Mouse (Mus musculus) brain, adult 2 months (tissue): ENCODE measurements around the gene Smim4.

Experiments
- DNase-seq: peaks from one replicate; pipeline ENCODE4 v3.0.0; 2011; ENCODE audit warnings: low read depth, low spot score

The Smim4 gene

DNA sequence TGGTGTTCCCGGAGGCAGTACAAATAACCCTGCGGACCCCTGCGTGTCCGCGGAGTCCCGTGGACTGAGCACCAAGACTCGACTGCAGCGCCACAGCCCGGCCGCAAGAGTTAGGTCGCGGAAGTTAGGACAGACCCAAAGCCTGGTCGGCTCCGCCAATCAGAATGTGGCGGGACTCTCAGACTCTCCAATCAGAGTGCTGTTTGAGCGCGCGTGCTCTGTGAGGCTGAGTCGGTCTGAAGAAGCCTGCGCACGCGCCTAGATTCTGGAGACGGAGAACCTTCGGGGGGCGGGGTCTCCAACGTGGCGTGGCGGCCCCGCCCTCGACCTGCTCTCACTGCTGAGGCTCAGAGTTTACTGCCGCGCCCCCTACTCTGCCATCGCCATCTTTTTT lies at the start of gene Smim4:
TSS of gene Smim4 (minus strand) at position 131 of the 394 bp plus-strand sequence.
- peak; percentile 99 for DNase-seq

DNA sequence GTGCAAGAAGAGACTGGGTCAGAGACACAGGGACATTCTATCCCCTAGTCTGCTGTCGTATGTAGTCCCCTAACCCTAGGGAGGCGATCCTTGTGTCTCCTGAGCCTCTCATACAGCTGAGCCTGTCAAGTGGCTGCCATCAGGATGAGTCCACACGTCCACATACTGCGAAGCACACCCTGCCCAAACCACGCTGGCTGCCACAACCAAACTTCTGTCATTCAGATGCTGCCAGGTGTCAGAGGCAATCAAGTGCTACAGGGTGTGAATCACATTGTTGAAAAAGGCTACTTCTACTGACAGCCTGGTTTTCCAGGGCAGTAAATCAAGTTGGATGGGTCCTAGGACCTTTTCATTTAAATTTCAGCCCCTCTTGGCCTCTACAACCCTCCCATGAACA lies 49.0 kb upstream of the Smim4 start:
- DNase-seq, result no peak

DNA sequence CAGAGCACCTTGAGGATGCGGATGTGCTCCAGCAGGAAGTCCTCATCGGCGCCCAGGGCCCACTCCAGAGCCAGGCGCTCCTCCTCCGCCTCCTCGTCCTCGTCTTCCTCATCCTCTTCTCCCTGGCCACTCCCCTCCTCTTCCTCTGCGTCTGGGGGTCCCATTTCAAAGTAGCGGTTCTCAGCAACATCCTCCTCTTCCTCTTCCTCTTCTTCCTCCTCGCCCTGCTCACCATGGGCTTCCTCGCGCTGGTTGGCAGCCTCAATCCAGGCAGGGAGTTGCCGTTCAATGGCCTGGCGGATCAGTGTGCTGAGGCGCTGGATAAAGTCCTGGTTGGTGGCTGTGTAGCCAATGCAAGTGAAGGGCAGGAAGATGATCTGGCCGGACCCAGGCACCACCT lies 48.5 kb upstream of the Smim4 start:
- DNase-seq, result no peak

DNA sequence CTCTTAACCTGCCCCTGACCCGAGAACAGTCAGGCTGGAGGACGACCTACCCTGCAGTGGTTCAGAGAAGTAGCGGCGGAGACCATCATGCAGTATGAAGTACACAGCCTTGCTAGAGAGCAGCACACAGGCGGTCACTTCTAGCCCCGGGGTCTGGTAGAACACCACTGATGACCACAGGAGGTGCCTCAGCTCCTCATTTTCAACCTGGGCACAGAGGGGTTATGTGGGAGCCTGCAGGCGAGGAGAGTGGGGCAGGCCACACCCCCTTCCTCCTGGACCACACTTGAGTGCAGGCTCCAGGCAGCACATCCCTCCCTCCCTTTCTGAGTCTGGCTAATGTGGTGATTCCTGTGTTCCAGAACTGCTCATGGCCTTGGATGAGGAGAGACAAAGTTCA lies 44.8 kb upstream of the Smim4 start:
- no peak for DNase-seq

DNA sequence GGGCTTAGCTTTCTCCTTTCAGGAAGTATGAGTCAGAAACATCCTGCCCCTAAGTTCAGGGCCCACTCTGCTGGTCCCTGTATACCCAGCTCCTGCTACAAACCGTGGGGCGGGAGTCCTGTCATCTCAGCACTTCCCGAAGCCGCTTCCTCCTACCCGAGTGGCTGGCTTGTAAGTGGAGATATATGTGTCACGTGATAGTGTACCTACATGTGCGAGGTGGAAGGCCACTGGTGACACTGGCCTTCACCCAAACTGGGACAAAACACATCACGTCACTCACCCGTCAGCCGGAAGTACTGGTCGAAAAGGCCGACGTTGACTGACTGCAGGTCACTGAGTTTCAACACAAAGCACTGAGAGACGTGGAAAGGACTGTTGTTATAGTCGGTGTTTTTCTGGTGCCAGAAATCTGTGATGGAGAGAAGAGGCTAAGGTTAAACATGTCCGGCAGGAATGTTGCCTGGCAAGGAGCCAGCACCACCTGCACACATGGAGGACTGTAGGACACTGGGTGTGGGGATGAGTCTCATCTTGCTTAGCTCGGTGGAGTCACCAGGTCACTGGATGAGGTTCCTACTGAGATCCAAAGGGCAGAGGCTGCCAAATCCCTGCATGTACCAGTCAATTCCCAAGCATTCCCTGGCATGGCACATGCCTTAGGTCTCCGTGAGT lies 44.2 kb upstream of the Smim4 start:
- peak; percentile 79 for DNase-seq

DNA sequence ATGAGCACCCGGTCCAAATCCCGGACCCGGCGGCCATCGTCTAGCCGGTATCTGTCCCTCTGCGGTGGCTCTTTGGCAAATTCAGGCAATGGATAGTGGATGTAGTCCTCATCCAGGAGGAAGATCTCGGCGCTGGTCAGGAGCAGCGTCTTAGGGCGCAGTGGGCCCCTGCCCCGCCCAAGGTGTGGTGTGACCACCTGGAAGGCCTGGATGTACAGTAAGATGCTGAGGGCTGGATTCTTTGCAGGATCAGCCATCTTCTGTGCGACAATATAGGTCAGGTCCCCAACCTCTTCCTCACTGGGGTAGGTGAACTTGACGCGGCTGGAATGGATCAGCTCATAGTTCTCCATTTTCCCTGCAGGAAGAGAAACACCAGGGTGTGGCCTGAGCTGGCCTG lies 43.1 kb upstream of the Smim4 start:
- no peak for DNase-seq

DNA sequence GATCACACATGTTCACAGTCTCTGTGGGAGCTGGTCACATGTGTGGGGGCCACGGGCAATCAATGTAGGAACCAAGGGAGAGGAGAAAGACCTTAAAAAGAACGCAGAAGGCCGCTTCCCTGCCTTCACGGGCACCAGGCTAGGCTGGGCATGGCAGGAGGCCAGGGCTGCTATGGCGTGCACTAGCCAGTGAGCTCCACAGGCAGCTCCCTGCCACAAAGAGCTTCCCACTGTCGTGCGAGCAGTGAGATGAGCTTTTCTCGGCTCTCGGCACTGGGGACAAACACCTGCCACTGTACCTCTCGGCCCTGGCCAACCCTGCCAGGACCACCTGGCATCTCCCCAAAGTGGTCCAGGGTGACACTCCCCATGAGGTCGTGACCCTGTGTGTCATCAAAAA lies 42.6 kb upstream of the Smim4 start:
- peak; percentile 50 for DNase-seq

DNA sequence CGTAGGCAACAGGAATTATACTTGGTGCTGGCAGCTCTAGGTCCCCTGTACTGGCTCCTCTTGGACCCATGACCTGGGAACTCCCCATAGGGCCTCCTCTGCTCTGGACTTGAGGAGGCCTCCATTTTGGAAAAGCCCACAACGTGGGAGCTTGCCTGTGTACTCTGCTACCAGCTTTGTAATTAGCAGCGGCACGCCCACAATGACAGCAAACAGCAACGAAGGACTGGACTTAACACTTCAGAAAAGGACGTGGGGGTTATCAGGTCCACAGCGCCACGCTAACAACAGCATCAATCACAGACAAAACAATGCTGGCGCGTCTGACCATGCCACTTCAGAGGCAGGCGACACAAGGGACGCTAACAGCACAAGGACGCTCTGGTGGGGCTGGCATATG lies 42.2 kb upstream of the Smim4 start:
- DNase-seq, result no peak

DNA sequence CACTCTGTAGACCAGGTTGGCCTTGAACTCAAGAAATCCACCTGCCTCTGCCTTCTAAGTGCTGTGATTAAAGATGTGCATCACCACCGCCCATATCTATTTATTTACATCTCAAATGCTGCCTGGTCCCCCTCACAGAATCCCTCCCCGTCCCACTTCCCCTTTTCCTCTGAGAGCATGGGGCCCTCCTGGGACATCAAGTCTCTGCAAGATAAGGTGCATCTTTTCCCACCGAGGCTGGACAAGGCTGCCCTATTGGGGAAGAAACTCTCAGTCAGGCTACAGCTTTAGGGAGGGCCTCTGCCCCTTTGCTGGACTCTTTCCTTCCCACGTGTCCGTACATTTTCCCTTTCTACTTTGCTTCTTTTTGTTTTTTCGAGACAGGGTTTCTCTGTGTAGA lies 40.8 kb upstream of the Smim4 start:
- no peak for DNase-seq

DNA sequence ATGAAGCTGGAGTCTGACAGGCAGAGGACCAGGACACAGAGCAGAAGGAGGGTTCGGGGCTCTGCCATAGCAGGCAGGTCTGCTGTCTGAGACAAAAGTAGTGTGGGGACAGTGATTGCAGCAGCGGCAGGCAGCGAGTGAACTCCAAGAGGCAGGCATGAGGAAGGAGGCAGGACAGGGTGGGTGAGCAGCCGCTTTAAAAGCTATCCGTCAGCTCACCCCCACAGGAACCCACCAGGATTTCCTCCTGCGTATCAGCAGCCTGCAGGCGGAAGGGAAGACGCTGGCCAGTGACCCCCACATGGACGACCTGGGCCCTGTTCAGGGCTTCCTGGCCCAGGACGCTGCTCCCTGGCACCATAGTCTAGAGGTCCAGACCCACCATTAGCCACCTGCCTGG lies 39.7 kb upstream of the Smim4 start, which contains the start of gene Stab1:
TSS of gene Stab1 (minus strand) at position 217 of the 400 bp plus-strand sequence.
- no peak for DNase-seq

DNA sequence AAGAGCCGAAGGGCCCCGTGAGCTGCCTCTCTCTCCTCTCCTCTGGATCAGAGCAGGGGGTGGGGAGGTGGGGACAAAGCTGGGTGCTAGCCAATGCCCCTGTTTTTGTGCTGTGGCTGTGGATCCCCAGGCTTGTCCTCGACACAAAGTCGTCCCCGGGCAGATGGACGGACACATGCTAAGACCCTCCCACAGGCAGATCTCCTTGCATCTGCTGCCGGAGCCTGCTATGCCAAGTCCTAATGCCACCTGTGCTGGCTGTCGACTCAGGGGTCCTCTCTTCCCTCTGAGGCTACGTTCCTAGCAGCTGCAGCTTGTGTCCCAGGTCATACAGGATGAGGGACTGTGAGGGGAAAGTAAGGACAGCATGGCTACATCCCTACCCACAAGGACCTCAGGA lies 38.1 kb upstream of the Smim4 start:
- no peak for DNase-seq

DNA sequence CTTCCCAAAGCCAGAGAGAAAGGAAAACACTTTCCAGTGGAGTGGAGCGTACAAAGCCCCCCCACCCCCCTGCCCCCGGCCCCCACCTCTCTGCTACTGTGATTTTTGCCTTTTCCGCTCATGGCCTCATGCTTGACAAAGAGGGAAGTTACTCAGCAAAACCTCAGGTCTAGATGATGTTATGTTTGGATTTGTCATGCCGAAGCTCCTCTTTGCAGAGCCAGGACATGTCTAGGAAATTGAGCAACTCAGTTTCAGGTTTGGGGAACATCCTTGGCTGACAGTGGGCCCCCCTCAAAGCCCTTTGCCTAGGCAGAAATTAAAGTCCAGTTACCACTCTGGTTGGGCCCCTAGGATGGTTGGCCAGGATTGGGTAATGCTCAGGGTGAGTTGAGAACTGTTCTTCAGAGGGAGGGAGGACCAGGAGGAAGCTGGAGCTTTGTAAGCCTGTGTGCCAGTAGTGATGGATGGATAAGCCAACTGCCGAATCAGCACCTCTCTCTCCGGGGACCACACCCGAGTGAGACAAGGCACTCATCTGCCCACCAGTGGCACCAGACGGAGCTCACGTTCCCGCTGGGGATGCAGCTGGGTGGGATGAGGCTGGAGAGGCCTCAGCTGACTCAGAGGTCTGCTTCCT lies 37.4 kb upstream of the Smim4 start:
- DNase-seq, result peak; percentile 50

DNA sequence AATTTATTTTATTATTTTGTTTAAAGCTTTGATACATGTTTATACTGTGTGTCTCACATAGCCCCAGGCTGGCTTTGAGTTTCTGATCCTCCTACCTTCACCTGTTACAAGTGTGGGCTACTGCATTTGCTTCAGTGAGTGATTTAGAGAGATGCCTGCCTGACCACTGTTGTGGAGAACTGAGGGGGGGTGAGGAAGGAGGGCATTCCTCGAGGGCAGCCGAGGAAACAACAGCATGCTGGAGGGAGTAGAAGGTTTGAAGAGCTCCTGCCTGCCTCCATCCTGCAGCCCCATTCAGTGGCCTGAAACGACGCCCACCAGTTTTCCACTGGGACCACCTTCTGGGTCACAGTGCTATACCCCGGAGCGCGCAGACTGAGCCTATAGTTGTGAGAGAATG lies 36.7 kb upstream of the Smim4 start:
- no peak for DNase-seq

DNA sequence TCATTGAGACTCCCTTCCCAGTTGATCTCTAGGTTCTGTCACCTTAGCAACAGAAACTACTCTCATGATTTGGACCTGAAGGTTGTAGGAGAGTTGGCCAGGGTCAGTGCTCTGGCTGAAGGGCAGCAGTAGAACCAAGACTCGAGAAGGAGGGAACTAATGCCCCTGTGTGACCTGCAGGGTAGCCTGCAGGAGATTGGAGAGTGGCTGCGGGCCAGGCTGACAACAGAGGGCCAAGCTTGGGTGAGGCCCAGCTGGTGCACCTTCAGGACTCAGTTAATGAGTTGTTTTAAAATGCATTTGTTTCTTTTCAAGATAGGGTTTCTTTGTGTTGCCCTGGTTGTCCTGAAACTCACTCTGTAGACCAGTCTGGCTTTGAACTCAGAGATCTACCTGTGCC lies 36.3 kb upstream of the Smim4 start:
- DNase-seq, result peak; percentile 48

DNA sequence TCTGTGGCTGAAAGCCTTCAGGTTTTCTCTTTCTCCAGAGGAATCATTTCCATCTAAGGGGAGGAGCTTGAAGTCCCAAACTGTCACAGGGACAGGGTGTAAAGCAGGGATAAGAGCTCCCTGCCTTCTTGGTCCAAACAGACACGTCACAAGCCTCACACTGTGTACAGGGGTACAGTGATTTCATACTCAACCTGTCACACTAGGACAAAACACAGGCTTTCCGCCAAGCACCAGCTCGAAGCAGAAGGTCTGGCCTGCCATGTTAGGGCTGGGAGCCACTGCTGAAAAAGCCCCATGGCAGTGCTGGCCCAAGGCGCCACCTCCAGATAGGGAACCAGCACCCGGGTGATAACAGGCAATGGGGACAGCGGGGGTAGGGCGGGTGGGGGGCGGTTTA lies 35.3 kb upstream of the Smim4 start:
- peak; percentile 88 for DNase-seq

DNA sequence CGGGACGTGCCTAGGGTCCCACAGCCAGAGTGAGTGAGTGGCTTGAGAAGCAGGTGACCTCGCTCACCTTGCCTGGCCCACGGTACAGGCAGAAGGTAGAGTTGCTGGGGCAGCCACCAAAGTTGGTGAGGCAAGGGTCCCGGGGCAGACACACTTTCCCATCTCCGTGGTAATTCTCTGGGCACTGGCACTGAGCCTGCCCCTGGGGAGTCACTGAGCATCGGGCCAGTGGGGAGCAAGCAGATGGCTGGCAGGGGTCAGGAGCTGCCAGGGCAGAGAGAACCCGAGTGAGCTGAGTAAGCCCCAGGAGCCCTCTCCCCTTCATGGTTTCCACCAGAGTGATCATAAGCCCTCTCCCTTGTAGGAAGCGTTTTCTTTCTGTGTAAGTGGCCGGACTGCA lies 32.9 kb upstream of the Smim4 start:
- no peak for DNase-seq

DNA sequence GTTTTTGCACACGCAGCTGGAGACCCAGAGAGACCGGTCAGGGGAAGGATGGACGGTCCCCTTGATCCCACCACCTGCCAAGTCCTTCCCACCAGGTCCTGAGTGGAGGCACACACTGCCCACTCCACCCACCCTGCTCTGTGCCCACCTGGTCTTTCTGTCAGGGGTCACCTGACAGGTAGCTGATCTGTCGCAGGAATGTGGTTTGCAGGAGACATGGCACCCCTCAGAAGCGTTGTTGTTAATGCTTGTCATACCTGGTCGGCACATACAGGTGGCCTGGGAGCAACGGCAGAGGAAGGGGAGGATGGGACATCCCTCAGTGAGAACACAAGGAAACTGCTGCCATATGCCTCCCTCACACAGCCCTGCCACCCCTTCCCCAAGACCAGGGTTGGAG lies 32.4 kb upstream of the Smim4 start:
- no peak for DNase-seq

DNA sequence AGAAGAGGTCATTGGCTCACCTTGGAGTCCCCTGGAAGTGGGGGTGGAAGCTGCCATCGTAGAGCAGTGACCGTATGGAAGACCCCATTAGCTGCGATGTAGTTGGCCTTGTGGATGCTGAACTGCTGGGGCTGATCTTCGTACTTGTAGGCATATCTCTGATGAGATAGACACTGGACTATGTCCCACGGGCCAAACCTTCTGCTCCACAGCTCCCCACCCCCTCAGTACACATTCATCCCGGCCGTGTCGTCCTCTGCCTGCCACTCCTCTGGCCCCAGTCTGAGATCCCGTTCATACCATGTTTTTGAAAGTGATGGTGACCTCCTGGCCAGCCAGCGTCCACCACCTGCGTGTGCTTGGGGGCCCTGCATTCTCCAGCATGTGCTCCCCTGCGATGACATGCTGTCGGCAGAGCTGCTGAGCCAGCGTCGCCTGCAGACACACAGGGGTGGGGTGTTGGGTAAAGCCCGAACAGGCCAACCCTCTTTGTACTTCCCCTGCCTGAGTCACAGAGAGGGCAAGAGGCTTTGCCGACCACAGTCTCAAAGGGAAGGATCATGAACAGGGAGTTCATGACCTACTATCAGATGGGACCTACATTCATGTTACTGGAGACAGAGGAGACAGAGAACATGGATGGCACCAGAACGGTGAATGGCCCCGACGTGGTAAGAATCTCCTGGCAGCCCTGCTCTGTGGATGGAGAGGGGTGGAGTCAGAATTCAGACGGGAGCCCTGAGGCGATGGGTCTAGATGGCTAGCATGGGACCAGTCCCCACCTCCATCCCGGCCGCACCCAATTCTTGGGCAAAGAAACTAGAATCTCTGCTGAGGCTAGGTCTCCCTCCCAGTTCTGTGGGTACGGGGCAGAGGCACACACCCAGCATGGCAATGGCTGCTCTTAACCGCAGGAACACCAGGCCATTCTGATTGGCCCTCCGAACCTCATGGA lies 31.7 kb upstream of the Smim4 start:
- DNase-seq, result no peak

DNA sequence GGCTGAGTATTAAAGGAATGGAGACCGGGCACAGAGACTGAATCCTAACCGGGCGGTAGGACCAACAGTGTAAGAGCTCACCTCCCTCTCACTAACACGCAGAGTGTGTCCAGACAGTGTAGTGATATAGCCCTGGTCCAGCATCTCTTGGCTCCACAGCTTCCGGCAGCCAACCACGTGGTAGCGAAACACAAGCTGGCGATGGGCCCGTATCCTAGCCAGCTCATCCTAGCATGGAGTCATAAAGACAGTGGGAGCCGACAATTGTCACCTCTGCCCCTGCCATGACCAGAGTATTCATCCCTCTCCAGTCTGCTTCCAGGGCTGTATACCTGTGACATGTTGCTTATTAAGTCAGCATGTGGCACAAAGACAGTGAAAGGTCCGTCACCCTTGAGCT lies 16.9 kb upstream of the Smim4 start:
- no peak for DNase-seq

DNA sequence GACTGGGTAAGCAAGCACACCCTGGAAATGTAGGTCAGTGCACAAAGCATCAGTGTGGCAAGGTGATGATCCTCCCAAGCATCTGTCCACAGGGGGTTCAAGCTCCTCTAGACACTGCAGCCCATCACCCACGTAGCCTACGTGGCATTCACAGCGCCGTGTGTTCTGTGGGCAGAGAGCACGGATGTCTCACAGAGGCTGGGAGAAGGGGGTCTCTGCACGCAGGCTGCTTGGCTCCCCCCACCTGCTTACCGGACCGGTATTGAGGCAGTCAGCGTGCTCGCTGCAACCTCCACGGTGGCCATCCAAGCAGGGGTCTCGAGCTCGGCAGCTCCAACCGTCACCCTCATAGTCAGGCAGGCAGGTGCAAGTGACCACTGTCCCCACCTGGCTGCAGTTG lies 12.3 kb upstream of the Smim4 start:
- DNase-seq, result no peak

DNA sequence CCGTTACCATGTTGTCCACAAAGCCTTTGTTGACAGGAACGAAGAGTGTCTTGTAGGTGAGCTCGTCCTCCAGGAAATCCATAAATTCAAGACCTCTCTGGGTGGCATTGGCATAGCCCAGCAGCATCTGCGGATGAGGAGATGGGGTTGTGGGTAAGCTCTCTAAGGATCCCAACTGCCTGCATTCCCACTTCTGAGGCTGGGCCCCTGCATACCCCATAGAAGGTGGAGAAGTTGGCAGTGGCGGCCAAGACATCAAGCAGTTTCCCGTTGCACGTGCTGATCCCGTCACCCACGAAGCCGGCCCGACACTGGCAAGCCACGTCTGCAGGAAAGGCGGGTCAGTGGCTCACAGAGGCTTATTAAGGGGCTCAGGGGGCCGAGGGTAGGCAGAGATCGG lies 11.4 kb upstream of the Smim4 start:
- DNase-seq, result no peak

DNA sequence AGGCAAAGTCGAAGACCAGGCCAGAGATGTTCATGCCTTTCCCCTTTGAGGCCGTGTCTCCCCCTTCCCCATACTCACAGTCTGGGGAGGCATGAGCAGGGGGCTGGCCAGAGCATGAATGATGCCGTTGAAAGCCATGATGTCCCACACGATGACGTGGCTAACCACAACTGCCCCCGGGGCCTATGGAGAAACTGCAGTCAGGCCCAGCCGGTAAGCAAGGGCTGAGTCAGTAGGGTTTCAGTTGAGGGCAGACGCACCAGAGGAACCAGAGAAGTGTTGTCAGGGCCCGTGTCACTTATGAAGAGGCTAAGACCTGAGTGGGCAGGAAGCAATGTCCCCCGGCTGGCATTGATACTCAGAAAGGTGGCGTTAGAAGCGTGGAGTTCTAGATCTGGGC lies 10.9 kb upstream of the Smim4 start:
- DNase-seq, result no peak
